Mouse (Mus musculus): ENCODE data around the gene Vtcn1.

Gene Vtcn1

DNA sequence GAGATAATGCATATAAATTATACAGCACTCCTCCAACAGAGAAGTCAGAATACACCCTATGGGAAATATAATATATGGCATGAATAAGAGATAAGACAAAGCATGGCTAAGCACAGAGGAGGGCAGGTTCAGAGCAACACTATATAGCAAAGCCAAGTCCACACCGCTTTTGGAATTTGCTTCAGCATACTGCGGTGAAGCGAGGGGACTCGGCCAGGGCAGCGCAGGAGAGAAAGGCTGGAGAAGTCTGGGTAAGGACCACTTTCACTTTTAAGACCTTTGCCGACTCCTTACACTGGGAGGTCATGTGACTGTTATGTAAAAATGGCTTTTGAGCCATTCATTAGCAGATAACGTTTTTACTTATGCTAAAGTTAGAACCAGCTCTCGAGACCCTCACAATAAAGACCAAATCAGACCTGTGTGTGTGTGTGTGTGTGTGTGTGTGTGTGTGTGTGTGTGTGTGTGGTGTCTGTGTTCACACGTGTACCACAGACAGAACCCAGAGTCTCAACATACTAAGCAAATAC is 95.4 kb downstream of the Vtcn1 start:
- DNase-seq (ENCODE audit: low spot score in 2 of 2) = no peak

GRCm38 (mm10) chr3:100921825-100922505 is 96.7 kb downstream of the Vtcn1 start, which contains the start of gene Trim45:
Gene Trim45 (plus strand): TSS chr3:100922202.
- peak; percentile 99 to 100 for DNase-seq (ENCODE audit: low spot score in 2 of 2)

DNA sequence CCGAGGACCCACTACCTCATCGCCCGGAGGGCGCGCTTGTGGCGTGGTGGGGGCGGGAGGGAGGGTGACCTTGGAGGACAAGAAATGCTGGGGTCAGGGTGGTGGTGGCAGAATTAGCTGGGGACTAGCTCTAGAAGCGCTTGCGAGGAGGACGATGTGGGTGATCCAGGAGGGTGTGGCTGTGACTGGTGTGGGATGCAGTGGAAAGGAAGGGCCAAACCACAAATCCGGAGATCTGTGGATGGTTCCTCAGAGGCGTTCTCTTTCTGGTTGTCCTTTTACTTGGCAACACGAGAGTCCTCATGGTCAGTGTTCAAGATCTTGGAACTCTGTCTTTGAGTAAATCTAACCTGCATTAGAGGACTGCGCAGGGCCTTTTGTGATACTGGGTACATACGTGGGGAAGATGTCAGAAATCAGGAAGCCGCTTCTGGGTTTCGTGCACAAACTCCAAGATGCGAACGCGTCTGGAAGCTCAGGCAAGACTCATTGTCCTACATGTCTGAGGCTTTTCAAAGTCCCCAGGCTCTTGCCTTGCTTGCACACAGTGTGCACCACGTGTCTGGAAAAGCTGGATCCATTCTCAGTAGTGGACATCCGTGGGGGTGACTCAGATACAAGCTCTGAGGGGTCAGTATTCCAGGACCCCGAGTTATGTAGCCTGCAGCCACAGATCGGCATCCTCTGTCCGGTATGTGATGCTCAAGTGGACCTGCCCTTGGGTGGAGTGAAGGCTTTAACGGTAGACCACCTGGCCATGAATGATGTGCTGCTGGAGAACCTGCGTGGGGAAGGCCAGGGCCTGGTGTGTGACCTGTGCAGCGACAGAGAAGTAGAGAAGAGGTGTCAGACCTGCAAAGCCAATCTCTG is 97.5 kb downstream of the Vtcn1 start:
- DNase-seq (ENCODE audit: low spot score in 2 of 2) = peak in 1 of 2 experiments; percentile 47

DNA sequence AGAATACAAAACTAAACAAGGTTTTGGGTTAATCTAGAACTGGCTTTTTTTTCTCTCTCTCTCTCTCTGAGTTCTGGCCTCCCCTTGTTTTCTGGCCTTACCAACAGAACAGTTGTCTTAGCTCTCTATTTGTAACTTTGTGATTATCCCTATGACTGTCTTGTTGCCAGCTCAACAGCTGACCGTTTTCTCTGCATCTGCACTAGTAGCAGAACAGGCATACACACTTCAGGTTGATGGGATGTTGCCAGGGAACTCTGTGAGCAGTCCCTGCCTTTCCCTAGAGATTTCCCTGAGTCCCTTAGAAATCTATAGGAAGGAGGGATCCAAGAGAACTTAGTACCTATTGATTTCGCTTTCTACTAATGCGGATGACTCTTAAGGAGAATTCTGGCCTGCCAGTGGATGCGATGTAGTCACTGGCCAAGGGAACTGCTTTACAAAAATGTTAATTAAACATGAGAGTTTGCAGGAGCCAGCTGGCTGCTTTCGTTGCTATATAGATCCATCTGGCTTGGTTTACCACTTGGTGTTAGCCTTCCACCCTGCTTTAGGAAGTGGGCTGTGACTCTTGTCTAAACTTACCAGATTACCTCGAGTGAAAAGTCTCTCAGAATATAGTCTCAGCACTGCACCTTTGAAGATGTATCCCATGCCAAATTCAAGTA is 98.9 kb downstream of the Vtcn1 start:
- peak in 1 of 2 experiments; percentile 56 for DNase-seq (ENCODE audit: low spot score in 2 of 2)

GRCm38 (mm10) chr3:100925176-100925575 is 99.9 kb downstream of the Vtcn1 start:
- no peak for DNase-seq (ENCODE audit: low spot score in 2 of 2)

GRCm38 (mm10) chr3:100931332-100932076 is 106.2 kb downstream of the Vtcn1 start:
- DNase-seq (ENCODE audit: low spot score in 2 of 2) = no peak

- DNase-seq (ENCODE audit: low spot score in 2 of 2) = no peak
Observed at GRCm38 (mm10) chr3:100932077-100932944, 107.1 kb downstream of the Vtcn1 start.

GRCm38 (mm10) chr3:100935521-100935920 is 110.3 kb downstream of the Vtcn1 start:
- no peak for DNase-seq (ENCODE audit: low spot score in 2 of 2)

GRCm38 (mm10) chr3:100936201-100936600 is 110.9 kb downstream of the Vtcn1 start:
- DNase-seq (ENCODE audit: low spot score in 2 of 2) = no peak

GRCm38 (mm10) chr3:100938211-100938610 is 113.0 kb downstream of the Vtcn1 start:
- DNase-seq (ENCODE audit: low spot score in 2 of 2) = no peak

DNA sequence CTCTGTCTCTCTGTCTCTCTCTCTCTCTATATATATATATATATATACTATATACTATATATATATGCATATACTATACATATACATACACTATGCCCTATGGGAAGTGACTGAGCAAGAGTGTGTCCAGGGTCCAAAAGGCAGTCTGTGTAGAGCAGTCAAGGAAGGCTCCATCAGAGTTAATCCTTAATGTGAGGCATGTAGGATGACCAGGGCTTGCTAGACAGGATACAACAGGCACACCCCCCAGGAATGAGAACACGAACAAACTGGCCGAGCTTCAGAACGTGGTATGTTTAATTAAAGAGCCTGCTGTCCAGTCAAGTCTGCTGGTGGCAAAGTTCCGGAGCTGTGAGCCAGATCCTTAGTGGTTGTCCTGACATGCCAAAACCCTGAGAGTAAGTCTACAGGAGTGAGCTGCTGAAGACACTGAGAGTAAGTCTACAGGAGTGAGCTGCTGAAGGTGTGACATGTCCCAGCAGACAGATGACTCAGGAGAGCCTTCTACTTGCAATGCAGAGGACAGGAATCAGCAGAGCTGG is 115.3 kb downstream of the Vtcn1 start:
- no peak for DNase-seq (ENCODE audit: low spot score in 2 of 2)

Data from right cerebral cortex, postnatal 10 days (tissue).